Mouse (Mus musculus) natural killer cell, adult 2 months (primary cell): ENCODE results near the gene Smc4.
"Not testable (repeated sequence)": the region's sequence is repeated elsewhere in the genome, so short reads cannot be mapped to it uniquely, and the experiment has no call there.

ENCODE experiments used
- DNase-seq, 2 experiments: peaks; one replicate each; pipeline ENCODE4 v3.0.0; 2022; ENCODE audit warnings: low spot score in 2 of 2

Smc4 gene

GRCm38 (mm10) chr3:69017181-69017580 lies 12.6 kb downstream of the Smc4 start:
- DNase-seq = peak in 1 of 2 experiments; percentile 44

GRCm38 (mm10) chr3:69018635-69019034 lies 14.1 kb downstream of the Smc4 start:
- not testable (repeated sequence) for DNase-seq

GRCm38 (mm10) chr3:69020285-69020684 lies 15.7 kb downstream of the Smc4 start:
- peak in 1 of 2 experiments; percentile 11 for DNase-seq

- no peak for DNase-seq
Observed at GRCm38 (mm10) chr3:69020764-69021163, 16.2 kb downstream of the Smc4 start.

GRCm38 (mm10) chr3:69026133-69026783 lies 21.7 kb downstream of the Smc4 start:
- DNase-seq = no peak

- DNase-seq = no peak
Observed at GRCm38 (mm10) chr3:69040105-69040504, 35.6 kb downstream of the Smc4 start.

GRCm38 (mm10) chr3:69041298-69041697 lies 36.8 kb downstream of the Smc4 start:
- peak; percentile 17 to 46 for DNase-seq

- no peak for DNase-seq
Observed at GRCm38 (mm10) chr3:69044167-69044591, 39.6 kb downstream of the Smc4 start.

- peak; percentile 81 to 88 for DNase-seq
Observed at GRCm38 (mm10) chr3:69044645-69045399, 40.3 kb downstream of the Smc4 start, which contains the start of gene Trim59. TSS of gene Trim59 (minus strand) at chr3:69044755.

GRCm38 (mm10) chr3:69045400-69045703 lies 40.8 kb downstream of the Smc4 start:
- no peak for DNase-seq

GRCm38 (mm10) chr3:69045750-69046149 lies 41.2 kb downstream of the Smc4 start:
- no peak for DNase-seq

- DNase-seq = no peak
Observed at GRCm38 (mm10) chr3:69046509-69046908, 42.0 kb downstream of the Smc4 start.

GRCm38 (mm10) chr3:69047684-69048083 lies 43.1 kb downstream of the Smc4 start:
- no peak for DNase-seq

- no peak for DNase-seq
Observed at GRCm38 (mm10) chr3:69049011-69049410, 44.5 kb downstream of the Smc4 start.

- DNase-seq = no peak
Observed at GRCm38 (mm10) chr3:69051894-69052293, 47.4 kb downstream of the Smc4 start.

GRCm38 (mm10) chr3:69054760-69055432 lies 50.4 kb downstream of the Smc4 start:
- no peak for DNase-seq

GRCm38 (mm10) chr3:69055871-69056270 lies 51.3 kb downstream of the Smc4 start:
- no peak for DNase-seq

- no peak for DNase-seq
Observed at GRCm38 (mm10) chr3:69060672-69061071, 56.1 kb downstream of the Smc4 start.

GRCm38 (mm10) chr3:69062764-69063163 lies 58.2 kb downstream of the Smc4 start:
- DNase-seq = no peak

GRCm38 (mm10) chr3:69064005-69064404 lies 59.5 kb downstream of the Smc4 start:
- DNase-seq = no peak
